Mouse (Mus musculus) telencephalon, adult 2 months (tissue): ENCODE measurements around the gene Chst14.

Experiments used
- DNase-seq: peaks from one replicate; pipeline ENCODE4 v3.0.0-alpha.2; 2011; ENCODE audit warnings: low read depth, low spot score

The Chst14 gene

GRCm38 (mm10) chr2:118926361-118926997, at the start of gene Chst14:
Chst14 (plus strand) TSS chr2:118926496.
- DNase-seq, result no peak

GRCm38 (mm10) chr2:118881019-118881418, 45.3 kb upstream of the Chst14 start:
- no peak for DNase-seq

- DNase-seq, result no peak
Measured at GRCm38 (mm10) chr2:118881956-118882355, 44.3 kb upstream of the Chst14 start.

GRCm38 (mm10) chr2:118882840-118883679, 43.2 kb upstream of the Chst14 start:
- DNase-seq, result no peak

- no peak for DNase-seq
Measured at GRCm38 (mm10) chr2:118887440-118887839, 38.9 kb upstream of the Chst14 start.

- DNase-seq, result no peak
Measured at GRCm38 (mm10) chr2:118887845-118888548, 38.3 kb upstream of the Chst14 start.

- DNase-seq, result no peak
Measured at GRCm38 (mm10) chr2:118891173-118891572, 35.1 kb upstream of the Chst14 start.

GRCm38 (mm10) chr2:118895990-118896913, 30.0 kb upstream of the Chst14 start:
- no peak for DNase-seq

GRCm38 (mm10) chr2:118896914-118897291, 29.4 kb upstream of the Chst14 start:
- DNase-seq, result no peak

- no peak for DNase-seq
Measured at GRCm38 (mm10) chr2:118897392-118897791, 28.9 kb upstream of the Chst14 start.

- DNase-seq, result no peak
Measured at GRCm38 (mm10) chr2:118897808-118898207, 28.5 kb upstream of the Chst14 start.

GRCm38 (mm10) chr2:118898771-118899170, 27.5 kb upstream of the Chst14 start:
- DNase-seq, result no peak

- DNase-seq, result no peak
Measured at GRCm38 (mm10) chr2:118899306-118899705, 27.0 kb upstream of the Chst14 start.

GRCm38 (mm10) chr2:118899981-118900825, 26.1 kb upstream of the Chst14 start, which contains the start of gene Bahd1:
Bahd1 (plus strand) TSS chr2:118900377.
- DNase-seq, result no peak

- no peak for DNase-seq
Measured at GRCm38 (mm10) chr2:118900826-118901140, 25.5 kb upstream of the Chst14 start.

- DNase-seq, result peak; percentile 88
Measured at GRCm38 (mm10) chr2:118901175-118902031, 24.9 kb upstream of the Chst14 start.

- DNase-seq, result no peak
Measured at GRCm38 (mm10) chr2:118902051-118903025, 24.0 kb upstream of the Chst14 start.

- no peak for DNase-seq
Measured at GRCm38 (mm10) chr2:118903333-118903741, 23.0 kb upstream of the Chst14 start.
